In the genomic region with DNA sequence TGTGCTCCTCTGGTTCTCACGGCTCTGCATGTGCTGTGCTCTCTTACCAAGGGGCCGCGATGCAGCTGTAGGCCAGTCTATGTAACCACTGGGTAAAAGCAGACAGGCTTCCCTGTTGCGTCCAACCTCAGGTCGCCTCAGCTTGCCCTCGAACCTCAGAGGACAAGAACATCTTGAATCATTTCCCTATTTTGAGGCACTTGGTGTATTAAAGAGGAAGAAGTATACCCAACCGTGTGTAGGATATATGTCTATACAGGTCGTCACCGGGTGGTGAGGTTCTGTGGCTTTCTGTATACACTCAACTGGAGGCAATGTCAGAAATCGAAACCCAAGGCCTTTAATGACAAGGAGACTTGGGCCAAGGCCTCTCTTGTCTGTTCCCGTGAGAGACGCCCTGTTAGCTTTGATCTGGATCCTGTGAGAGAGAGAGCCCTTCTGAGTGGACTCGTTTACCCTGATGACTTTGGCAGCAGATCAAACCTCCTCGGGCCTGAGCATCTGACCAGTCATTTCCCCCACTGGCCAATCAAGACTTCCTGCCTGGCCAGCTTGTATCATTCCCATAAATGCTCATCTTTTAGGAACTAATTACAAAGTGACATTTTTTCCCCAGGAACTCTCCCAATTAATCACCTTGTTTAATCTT, we compare ENCODE assay signal across 11 mouse cellular contexts.
DNase-seq lines count a peak whose midpoint lies in the region; ATAC-seq lines count a peak whose summit lies in the region.
"Had no signal": no experiment of that assay in that cellular context is flagged by ENCODE, and none has a peak within 500 bp of the region (broad histone marks: within the 10 kb centered on the region; RNA-seq: fewer than 3 reads in every experiment).

No protein-coding gene starts in this region.

- peak; percentile 97 for DNase-seq in heart, adult 11 months
- peak; percentile 1 for DNase-seq in spleen, adult 12 weeks (ENCODE audit: low spot score)
- DNase-seq in spleen, postnatal 14 days (ENCODE audit: low spot score in 2 of 2), result no peak
- DNase-seq in heart, postnatal 4 days, result peak; percentile 43
- peak; percentile 50 for DNase-seq in splenic B cell, adult 2 months (ENCODE audit: low read depth, low spot score)
- no peak for DNase-seq in urinary bladder, postnatal 10 days (ENCODE audit: low spot score)
- DNase-seq: thymus, adult 2 months had no signal

- WGBS in heart, embryonic 12.5 days, result 70% methylated on average over 14 of the region's 14 CpGs
- 83% methylated on average over 14 of the region's 14 CpGs for WGBS in forebrain, embryonic 13.5 days

- H3K36me3 ChIP-seq in heart, embryonic 12.5 days, result no peaks in the 10 kb centered on the region
- no peaks in the 10 kb centered on the region for H3K36me3 ChIP-seq in splenic B cell, adult 2 months (ENCODE audit: control insufficient read depth, insufficient read depth, low read length, poor library complexity, severe bottlenecking)
- no peaks in the 10 kb centered on the region for H3K36me3 ChIP-seq in forebrain, embryonic 13.5 days (ENCODE audit: poor library complexity, severe bottlenecking)
- H3K36me3 ChIP-seq: forebrain, embryonic 15.5 days had no signal

- no peak overlapping the region for H3K9ac ChIP-seq in heart, embryonic 12.5 days
- no peak overlapping the region for H3K9ac ChIP-seq in forebrain, embryonic 13.5 days
- H3K9ac ChIP-seq: forebrain, embryonic 15.5 days; liver, embryonic 14.5 days had no signal

- ATAC-seq in heart, embryonic 12.5 days (ENCODE audit: insufficient number of reproducible peaks, low FRiP score), result no peak; the same call in 1 of the 2 replicates
- ATAC-seq in forebrain, embryonic 13.5 days, result no peak
- ATAC-seq: forebrain, embryonic 15.5 days had no signal

- H3K4me1 ChIP-seq in heart, embryonic 12.5 days (replicated peaks), result no peaks in the 10 kb centered on the region; the same call in 1 of the 2 replicates
- peaks cover 9% of the 10 kb centered on the region; the same call in 1 of the 2 replicates for H3K4me1 ChIP-seq in forebrain, embryonic 13.5 days

- H3K9me3 ChIP-seq in heart, embryonic 12.5 days (replicated peaks), result no peaks in the 10 kb centered on the region
- no peaks in the 10 kb centered on the region for H3K9me3 ChIP-seq in forebrain, embryonic 13.5 days (replicated peaks)
- H3K9me3 ChIP-seq: forebrain, embryonic 15.5 days had no signal

- H3K27me3 ChIP-seq in heart, embryonic 12.5 days (replicated peaks), result no peaks in the 10 kb centered on the region
- no peaks in the 10 kb centered on the region for H3K27me3 ChIP-seq in splenic B cell, adult 2 months (ENCODE audit: control insufficient read depth, insufficient read depth, low read length, poor library complexity, severe bottlenecking)
- H3K27me3 ChIP-seq in forebrain, embryonic 13.5 days, result no peaks in the 10 kb centered on the region
- H3K27me3 ChIP-seq: forebrain, embryonic 15.5 days had no signal

- no peak overlapping the region for H3K4me2 ChIP-seq in heart, embryonic 12.5 days
- H3K4me2 ChIP-seq in forebrain, embryonic 13.5 days, result no peak overlapping the region
- H3K4me2 ChIP-seq: forebrain, embryonic 15.5 days had no signal

- H3K4me3 ChIP-seq in heart, embryonic 12.5 days, result no peak overlapping the region
- H3K4me3 ChIP-seq in forebrain, embryonic 13.5 days, result no peak overlapping the region
- H3K4me3 ChIP-seq: forebrain, embryonic 15.5 days had no signal

- no peak overlapping the region for H3K27ac ChIP-seq in heart, embryonic 12.5 days (ENCODE audit: poor library complexity, severe bottlenecking)
- H3K27ac ChIP-seq in forebrain, embryonic 13.5 days, result no peak overlapping the region
- H3K27ac ChIP-seq: forebrain, embryonic 15.5 days; liver, embryonic 14.5 days had no signal

Comparison
In these comparisons a context has a peak if more than half of its experiments do, and no peak if none do; other contexts are left out.
1. DNase-seq: peak in heart, adult 11 months (single experiment), spleen, adult 12 weeks (single experiment), heart, postnatal 4 days (single experiment) and splenic B cell, adult 2 months (single experiment); none in spleen, postnatal 14 days (0 of 2) and urinary bladder, postnatal 10 days (single experiment).